Mouse (Mus musculus): ENCODE data around the gene Aasdh.
"Not testable (repeated sequence)": the region's sequence is repeated elsewhere in the genome, so short reads cannot be mapped to it uniquely, and the experiment has no call there.

Aasdh gene

DNA sequence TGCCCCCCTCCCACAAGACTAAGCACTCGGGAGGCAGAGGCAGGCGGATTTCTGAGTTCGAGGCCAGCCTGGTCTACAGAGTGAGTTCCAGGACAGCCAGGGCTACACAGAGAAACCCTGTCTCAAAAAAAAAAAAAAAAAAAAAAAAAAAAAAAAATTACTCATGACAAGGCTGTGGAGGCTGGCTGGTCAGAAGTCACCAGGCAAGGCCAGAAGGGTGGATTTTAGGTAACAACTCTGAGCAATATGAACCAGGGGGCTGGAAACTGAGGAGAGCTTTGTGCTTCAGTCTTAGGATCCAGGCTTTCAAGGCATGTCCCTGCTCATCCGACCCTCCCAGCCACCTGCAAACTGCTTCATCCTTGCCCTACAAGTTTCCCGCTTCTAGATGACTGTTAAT lies 7.2 kb upstream of the Aasdh start:
- DNase-seq (ENCODE audit: low read depth, low spot score), result not testable (repeated sequence)

DNA sequence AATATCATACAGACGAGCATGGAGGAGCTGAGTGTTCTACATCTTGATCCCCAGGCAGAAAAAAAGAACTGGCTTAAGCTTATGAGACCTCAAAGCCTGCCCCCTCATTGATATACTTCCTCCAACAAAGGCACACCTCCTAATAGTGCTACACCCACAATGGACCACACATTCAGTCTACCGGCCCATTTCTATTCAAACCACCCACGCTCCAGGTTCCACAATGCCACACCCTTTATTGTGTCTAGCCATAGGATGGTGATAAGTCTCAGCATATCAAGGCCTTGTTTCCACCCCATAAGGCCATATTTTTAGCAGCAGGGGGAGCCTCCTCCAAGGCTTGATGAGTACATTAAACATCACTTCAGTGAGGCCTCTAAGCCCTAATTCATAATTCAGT lies 5.5 kb upstream of the Aasdh start:
- DNase-seq (ENCODE audit: low read depth, low spot score), result no peak

DNA sequence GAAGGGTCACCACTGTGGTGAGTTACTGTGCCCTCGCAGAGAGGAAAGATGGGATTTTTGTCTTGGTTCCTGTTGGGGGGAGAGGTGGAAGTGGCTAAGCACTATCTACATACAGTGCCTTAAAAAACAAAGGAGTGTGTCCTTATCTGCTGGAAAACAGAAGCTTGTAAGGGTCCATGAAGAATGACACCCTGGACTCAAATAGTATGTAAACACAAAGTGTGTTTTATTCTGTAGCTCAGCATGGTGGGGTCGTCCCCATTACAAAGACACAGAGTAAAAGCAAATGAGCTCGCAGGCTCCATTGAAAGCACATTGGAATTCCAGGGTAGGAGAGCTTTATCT lies 813 bp upstream of the Aasdh start:
- DNase-seq (ENCODE audit: low read depth, low spot score), result no peak

DNA sequence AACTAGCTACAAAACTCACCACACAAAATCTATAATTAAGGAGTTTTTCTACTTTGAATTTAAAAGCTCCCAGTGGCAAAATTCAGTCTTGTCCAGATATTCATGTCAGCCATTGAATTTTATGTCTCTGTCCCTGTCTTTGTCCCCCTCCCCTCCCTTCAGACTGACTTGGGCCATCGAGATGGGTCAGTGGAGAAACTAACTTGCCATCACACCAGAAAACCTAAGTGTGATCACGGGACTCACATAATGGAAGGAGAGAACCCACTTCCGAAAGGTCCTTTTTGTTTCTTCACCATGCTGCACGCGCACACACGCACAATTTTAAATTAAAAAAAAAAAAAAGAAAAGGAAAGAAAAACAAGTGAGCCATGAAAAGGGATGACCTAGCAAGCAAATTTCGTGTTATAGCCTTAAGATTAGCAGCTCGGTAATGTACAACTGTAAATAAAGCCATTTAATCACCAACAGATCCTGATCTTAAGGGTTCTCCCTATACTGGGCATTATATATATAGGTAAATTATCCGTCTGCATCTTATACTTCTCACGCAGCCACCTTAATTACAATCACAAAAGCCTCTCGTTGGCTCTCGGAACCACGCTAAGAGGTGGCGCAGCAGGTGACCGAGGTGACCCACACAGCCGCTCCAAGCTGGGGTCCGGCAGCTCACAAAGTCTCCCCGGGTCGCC lies 455 bp downstream of the Aasdh start:
- no peak for DNase-seq (ENCODE audit: low read depth, low spot score)

DNA sequence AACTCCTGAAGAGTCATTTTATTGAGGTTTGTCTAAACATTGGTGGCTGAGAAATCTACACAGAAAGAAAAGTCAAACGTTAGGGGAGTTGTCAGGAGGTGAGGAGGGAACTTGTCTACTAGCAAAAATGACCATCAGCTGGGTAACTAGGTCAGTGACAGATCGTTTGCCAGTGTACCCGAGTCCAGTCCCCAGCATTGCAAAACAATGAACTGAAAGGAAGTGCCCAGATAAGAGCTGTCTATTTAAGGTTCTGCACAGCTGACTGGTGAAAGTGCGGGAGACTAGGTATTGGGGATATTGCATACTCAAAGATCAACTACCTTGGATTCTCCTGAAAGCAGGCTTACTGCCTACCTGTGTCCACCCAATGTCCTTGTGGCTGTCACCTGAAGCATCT lies 3.2 kb downstream of the Aasdh start:
- no peak for DNase-seq (ENCODE audit: low read depth, low spot score)

DNA sequence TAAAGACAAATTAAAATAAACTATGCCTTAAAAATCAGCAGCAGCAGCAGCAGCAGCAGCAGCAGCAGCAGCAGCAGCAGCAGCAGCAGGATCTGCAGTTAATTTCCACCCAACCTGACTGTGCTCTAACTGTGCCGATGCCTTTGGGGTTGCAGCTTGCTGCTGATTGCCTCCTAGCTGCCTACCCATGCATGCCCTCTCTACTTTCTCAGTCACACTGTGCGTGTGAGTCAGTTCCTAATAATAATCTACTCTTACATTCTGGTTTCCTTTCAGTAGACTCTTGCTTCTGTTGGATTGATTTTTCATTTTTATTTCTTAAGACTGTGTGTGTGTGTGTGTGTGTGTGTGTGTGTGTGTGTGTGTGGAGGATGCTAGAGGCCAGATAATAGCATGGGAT lies 12.2 kb downstream of the Aasdh start:
- no peak for DNase-seq (ENCODE audit: low read depth, low spot score)

DNA sequence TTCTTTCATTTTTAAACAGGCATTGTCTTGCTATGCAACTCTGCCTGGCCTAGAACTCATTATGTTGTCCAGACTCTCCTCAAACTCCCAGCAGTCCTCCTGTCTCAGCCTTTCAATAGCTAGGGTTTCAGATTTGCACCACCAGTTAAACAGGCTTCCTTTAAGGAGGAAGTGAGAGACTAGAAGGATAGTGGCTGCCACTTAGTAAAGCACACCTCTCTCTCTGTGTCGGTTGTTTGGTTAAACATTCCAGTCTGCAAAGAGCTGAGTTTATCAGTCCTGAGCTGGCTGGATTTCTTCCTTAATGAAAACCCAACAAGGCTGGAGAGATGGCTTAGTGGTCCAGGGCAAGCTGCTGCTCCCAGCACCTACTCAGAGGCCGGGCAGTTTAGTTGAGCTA lies 12.7 kb downstream of the Aasdh start:
- no peak for DNase-seq (ENCODE audit: low read depth, low spot score)

DNA sequence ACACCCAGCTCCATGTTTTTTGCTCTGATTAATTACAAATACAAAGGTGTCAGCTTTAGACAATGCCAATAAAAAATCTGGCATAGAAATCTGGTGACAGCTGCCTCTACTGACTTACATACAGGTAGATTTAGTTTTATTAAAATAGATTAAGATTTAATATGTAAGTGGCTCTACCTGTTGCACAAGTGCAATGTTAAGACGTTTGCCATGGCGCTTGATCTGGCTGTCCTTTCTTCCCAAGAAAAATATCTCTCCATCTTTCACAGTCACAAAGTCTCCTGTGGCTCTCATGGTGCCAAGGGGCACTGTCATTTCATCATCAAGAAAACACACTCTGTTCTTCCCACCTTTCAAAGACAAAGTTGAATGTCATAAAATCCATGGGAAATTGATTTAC lies 18.3 kb downstream of the Aasdh start:
- no peak for DNase-seq (ENCODE audit: low read depth, low spot score)

DNA sequence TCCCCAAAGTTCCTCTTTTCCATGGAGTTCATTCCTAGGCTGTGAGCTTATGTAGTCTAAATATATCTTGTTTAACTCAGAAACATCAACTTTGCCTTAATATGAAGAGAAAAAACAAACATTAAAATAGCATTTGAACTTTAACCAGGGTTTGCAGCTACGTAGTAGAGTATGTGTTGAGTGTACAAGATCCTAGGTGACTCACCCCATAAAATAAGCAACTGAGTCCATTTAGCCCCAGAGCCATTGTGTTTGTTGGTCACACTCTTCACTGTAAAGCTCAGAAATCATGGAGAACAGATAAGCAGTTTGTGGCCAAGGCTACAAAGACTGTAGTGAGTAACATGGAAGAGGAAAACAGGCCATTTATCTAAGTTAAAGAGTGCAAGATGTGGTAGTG lies 21.2 kb downstream of the Aasdh start:
- no peak for DNase-seq (ENCODE audit: low read depth, low spot score)

DNA sequence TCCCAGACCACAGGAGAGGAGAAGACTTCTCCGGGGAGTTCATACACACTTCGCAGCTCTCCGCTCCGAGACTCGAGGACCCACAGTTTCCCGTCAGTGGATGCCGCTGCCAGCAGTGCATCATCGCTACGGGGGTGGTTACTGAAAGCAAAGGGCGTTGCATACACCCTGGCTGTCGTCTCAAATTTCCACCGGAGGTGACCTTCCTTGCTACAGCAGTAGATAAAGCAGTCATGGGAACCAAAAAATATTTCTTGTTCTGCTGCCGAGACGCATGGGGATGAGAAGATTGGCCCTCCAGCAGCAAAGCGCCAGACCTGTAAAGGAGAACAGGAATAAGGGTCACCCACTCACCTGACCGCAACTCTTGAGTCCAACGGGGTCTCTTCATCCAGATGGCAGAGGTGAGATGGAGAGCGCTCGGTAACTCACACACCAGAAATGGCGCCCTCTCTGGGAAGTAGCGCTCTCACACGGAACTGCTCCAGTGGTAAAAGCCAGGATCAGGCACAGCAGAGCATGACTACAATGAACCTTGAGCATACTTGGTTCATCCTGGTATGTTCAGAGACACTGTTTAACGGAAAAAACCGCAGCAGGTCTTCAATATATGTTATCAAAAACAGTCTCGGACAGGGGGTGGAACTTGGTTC lies 29.1 kb downstream of the Aasdh start:
- DNase-seq (ENCODE audit: low read depth, low spot score), result no peak

DNA sequence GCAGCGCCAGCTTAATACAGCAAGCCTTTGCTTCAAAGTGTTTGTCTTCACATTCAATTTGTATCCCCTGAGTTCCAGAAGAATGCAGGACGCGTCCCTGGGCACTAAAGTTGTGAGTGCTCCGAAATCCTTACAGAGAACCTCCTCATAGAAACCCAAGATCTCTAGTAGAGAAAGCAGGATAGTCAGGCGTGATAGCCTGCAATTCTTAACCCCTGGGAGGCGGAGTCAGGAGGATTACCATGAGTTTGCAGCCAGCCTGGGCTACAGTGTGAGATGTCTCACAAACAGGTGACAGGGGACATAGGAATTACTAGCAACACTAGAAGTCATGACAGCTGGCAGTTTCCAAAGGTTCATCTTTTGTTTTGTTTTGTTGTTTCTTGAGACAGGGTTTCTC lies 35.8 kb downstream of the Aasdh start:
- DNase-seq (ENCODE audit: low read depth, low spot score), result no peak

DNA sequence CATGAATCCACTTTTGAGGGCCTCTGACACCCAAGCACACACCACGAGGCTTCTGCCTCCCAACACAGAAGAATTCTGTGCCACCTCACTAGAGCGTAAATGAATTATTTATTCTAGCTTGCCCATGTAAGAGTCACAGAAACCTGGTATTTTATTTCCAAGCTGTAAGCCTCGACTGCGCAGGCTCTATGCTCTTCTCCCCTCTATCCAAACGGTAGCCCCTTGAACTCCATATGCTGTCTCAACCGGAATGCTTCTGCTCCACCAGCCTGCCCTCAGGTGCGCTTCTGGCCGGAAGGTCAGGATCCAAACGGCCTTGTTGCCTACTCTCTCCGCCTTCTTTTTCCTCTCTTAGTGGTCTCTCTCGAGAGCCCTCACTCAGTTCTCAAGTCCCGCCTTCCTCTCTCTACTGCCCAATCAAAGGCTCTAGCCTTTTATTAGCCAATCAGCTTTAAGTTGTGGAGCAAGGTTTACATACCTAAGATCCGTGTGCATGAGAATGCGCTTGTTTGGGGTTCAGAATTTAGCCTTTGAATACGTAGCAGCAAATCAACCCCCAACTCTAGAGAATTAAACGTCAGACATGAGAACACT lies 36.5 kb downstream of the Aasdh start:
- DNase-seq (ENCODE audit: low read depth, low spot score), result no peak

DNA sequence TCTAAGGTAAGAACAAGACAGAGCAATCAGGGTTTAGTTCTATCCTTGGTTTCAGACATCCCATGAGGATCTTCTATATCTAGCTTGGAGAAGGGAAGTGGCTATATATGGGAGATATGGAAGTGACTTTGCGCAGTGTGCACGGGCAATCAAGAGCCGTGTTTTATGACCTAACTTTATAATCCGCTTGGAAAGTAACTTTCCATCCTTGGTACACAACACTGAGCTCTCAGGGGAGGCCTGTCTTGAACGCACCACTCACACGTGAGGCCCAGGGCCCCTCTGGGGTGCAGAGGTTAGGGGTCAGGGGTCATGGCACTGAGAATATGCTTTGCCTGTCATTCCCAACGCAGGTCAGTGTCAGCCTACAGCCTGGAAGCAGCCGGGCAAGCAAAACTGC lies 38.5 kb downstream of the Aasdh start:
- no peak for DNase-seq (ENCODE audit: low read depth, low spot score)

DNA sequence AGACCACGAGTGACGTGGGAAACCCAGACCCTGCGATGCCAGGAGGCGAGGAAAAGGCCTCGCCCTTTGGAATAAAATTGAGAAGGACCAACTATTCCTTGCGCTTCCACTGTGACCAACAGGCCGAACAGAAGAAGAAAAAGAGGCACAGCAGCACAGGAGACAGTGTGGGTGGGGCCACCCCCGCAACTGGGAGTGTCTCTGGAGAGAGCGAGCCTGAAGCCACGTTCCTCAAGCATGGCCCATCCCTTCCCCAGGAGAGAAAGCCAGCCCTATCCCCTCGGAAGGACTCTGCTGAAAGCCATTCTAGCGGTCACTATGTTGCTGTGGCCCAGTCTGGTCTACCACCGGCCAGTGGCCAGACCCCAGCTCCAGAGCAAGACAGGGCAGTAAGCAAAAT lies 46.9 kb downstream of the Aasdh start:
- no peak for DNase-seq (ENCODE audit: low read depth, low spot score)

DNA sequence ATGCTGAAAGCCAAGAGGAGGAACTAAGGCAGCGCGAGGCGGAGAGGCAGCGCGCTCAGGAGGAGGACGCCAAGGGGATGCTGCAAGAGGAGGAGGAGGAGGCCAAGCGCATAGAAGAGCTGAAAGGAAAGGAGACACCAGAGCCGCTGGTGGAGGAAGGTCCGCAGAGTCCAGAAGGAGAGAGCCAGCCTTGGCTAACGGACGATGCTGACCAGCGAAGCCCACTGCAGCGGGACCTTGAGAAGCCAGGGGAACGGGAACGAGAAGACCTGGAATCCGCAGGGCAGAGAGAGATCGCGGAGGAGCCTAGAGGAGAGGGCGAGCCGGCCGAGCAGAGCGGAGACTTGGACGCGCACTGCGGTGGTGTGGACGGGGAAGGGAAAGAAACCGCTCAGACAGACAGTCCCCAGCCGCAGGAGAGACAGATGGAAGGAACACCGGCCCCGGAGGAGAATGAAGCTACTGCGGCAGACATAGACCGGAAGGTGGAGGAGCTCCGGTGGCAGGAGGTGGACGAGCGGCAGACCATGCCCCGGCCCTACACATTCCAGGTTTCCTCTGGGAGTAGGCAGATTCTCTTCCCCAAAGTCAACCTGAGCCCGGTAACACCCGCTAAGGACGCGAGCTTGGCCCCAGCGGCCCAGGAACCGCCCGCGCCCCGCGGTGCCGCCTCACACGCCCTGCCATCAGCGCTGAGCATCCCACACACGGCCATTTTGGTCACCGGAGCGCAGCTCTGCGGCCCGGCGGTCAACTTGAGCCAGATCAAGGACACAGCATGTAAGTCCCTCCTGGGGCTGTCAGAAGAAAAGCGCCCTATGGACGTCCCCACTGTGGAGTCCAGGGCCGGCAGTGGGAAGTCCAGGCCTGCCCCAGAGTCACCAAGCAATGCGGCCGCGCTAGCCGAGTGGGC lies 48.0 kb downstream of the Aasdh start:
- no peak for DNase-seq (ENCODE audit: low read depth, low spot score)

DNA sequence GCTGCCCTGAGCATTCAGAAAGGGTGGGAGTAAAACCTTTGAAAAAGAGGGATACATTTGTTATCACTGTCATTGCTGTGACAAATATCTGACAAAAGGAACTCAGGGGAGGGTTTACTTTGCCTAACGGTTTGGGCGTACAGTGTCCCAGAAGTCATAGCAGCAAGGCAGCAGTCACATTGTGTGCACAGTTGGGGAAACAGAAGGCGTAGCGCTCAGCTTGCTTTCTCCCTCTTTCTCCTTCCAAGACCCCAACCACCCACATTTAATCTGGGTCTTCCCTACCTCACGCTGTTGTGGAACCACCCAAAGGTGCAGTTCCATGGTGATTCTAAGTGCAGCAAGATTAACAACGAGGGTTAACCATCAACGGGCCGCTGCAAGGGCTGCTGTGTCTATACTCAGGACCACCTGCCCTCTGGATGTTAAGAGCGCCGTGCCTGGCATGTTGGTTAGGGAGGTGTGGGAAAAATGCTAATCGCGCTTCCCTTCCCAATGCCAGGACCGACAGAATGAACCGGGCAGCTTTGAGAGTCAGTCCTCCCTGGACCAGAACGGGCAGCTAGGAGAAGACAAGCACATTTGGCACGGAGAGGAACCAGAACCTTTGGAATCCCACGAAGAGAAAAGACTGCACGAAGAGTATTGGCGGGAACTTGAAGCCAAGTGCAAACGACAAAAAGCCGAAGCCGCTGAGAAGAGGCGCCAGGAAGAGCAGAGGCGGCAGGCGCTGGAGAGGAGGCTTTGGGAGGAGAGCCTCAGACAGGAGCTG lies 49.3 kb downstream of the Aasdh start:
- DNase-seq (ENCODE audit: low read depth, low spot score), result no peak

DNA sequence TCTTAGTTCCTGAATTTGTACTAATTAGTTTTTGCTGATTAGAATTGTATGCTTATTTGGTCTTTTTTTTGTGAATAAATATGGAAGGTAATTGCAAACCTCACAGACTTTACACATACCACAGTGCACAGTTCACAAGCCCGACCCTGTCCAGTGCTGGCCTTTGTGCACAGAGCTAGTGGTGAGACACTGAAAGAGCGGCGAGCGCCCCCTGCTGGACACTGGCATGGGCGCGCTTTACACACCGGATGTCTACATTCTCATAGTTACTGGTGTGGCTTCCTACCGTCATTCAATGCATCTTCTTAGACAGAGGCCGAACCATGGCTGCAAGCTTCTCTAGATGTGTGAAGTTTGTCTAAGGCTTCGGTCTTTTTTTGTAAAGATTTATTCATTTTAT lies 51.8 kb downstream of the Aasdh start:
- DNase-seq (ENCODE audit: low read depth, low spot score), result peak; percentile 41

DNA sequence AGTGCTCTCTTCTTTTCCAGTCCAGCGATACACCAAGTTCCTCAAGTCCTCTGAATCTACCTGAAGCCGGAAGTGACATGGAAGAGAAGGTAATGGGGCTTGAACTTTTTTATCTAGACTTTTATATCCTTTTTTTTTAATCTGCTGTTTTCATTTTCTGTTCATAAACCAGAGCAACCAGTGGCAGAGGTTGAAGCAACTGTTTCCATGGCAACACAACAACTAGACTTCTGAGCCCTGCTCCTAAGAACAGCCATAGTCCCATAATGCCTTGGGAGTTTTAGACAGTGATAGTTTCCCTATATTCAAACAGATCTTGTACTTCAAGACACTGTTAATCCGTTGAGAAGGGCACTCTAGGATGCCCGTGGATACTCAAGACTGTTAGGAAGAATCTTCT lies 54.0 kb downstream of the Aasdh start:
- no peak for DNase-seq (ENCODE audit: low read depth, low spot score)

DNA sequence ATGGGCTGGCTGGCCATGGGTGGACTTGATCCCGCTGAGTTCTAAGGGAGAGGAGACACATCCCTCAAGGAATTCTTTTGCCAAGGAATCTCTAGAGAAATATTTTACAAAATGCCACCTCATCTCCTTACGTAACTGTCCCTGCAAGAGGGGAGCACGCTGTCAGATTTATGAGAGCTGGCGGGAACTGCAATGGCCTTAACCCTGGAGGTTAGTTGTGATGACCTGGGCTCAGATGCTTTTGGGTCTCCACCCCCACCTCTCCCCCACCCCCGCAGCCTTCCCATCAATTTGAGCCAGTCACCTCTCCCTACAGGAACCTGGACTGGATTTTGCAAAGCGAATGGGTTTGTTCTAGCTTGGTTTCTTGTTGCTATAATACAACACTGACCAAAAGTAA lies 58.2 kb downstream of the Aasdh start:
- DNase-seq (ENCODE audit: low read depth, low spot score), result no peak

DNA sequence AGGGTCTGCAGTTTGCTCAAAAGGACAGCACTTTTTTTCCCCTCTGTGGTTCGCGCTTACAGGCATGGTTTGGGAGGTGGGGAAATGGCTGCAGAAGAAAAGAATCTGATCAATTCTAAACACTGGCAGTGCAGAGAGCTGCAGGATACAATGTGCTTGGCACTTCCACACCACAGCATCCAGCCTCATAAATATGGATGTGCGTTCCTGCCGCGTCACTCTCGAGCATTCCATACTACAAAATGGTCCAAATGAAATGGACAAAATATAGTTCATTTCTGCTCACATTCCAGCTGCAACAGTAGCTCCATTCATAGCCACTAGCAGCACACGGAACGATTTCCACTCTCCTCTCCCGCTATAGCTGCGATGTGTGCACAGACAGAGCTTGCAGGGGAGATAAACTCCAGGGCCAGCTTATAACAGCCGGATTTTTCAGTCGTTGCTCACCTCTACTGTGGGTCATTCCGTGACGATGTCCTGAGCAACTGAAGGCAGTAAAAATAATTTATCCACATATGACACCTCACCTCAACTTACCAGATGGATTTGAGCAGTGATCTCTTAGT lies 60.6 kb downstream of the Aasdh start:
- DNase-seq (ENCODE audit: low read depth, low spot score), result no peak

DNA sequence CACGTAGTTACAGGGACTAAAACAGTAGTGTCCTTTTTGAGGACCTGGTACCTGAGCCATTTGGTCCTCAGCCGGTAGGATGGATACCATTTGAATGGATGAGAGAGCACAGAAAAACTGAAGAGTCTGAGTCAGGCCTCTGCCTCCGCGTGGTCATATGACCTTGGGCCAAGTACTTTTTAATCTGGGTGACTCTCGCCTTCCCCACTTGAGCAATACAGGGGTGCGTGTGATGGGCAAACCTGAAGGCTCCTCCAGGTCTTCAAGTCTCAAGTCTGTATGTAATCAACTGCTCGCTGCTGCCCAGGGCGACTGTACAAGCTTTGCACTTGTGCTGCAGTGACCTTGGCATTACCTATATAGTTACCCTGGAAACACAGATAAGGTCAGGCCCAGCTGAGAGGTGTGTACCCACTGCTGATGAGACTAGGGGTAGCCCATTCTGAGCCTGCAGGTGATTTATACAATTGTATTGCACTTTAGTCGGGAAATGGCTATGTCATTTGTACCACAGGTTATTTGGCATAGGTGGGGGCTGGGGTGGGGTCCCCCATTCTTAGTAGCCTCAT lies 61.4 kb downstream of the Aasdh start:
- no peak for DNase-seq (ENCODE audit: low read depth, low spot score)

All from retina, adult 2 months (tissue).